11 mouse cellular contexts compared by ENCODE assay signal in genomic region chr9:57278268-57278667, GRCm38 (mm10). TPM values are rescaled to one million over a fixed set of nuclear protein-coding genes. Genes with fewer than 3 reads are reported as not detected.
A peak's percentile ranks its signal among the peaks of the same experiment; 100 is the strongest.
DNase-seq lines count a peak whose midpoint lies in the region; ATAC-seq lines count a peak whose summit lies in the region.
"Had no signal": no experiment of that assay in that cellular context is flagged by ENCODE, and none has a peak within 500 bp of the region (broad histone marks: within the 10 kb centered on the region; RNA-seq: fewer than 3 reads in every experiment).

No protein-coding gene starts in this region.

- H3K9ac ChIP-seq in intestine, embryonic 14.5 days (ENCODE audit: low read length): no peak overlapping the region
- no peak overlapping the region for H3K9ac ChIP-seq in intestine, embryonic 16.5 days (ENCODE audit: low read depth, low read length)
- H3K9ac ChIP-seq: embryonic facial prominence, embryonic 12.5 days had no signal

- no peak overlapping the region for H3K4me2 ChIP-seq in intestine, embryonic 14.5 days (ENCODE audit: low read length)
- H3K4me2 ChIP-seq in intestine, embryonic 16.5 days (ENCODE audit: low read depth, low read length): no peak overlapping the region
- H3K4me2 ChIP-seq: embryonic facial prominence, embryonic 12.5 days had no signal

- WGBS in intestine, embryonic 14.5 days: 29% methylated on average over 4 of the region's 4 CpGs
- WGBS in intestine, embryonic 16.5 days: 47% methylated on average over 4 of the region's 4 CpGs
- 48% methylated on average over 4 of the region's 4 CpGs for WGBS in limb, embryonic 10.5 days

- peaks cover 50% of the 10 kb centered on the region for H3K4me1 ChIP-seq in intestine, embryonic 14.5 days (replicated peaks; ENCODE audit: control insufficient read depth, insufficient read depth, low read length)
- peaks cover 23% of the 10 kb centered on the region for H3K4me1 ChIP-seq in intestine, embryonic 16.5 days (ENCODE audit: control insufficient read depth, insufficient read depth, low read length)
- H3K4me1 ChIP-seq in limb, embryonic 10.5 days: peaks cover 47% of the 10 kb centered on the region

- no peak overlapping the region for H3K4me3 ChIP-seq in intestine, embryonic 14.5 days (ENCODE audit: low read depth, low read length)
- no peak overlapping the region for H3K4me3 ChIP-seq in intestine, embryonic 16.5 days (ENCODE audit: low read length)
- H3K4me3 ChIP-seq in limb, embryonic 10.5 days: no peak overlapping the region
- H3K4me3 ChIP-seq: embryonic facial prominence, embryonic 12.5 days had no signal

- H3K27ac ChIP-seq in intestine, embryonic 14.5 days (ENCODE audit: low read depth): peak overlapping the region; percentile 20; the same call in 1 of the 2 replicates
- H3K27ac ChIP-seq in intestine, embryonic 16.5 days (ENCODE audit: low read length): no peak overlapping the region
- H3K27ac ChIP-seq in limb, embryonic 10.5 days: peak overlapping the region; percentile 19; the same call in 1 of the 2 replicates
- H3K27ac ChIP-seq: embryonic facial prominence, embryonic 12.5 days had no signal

- DNase-seq in intestine, embryonic 14.5 days (ENCODE audit: low spot score): no peak
- peak; percentile 50 to 59 for DNase-seq in CD8-positive naive resting alpha-beta T cell, adult 2 months (ENCODE audit: low read depth in 2 of 2, low spot score in 2 of 2)
- no peak for DNase-seq in limb, embryonic 10.5 days (ENCODE audit: low spot score)
- peak; percentile 68 to 74 for DNase-seq in spleen, postnatal 36 days (ENCODE audit: low spot score in 2 of 2)
- no peak for DNase-seq in cerebellum, adult 18-20 months
- DNase-seq in adrenal gland, postnatal 36 days: no peak
- DNase-seq in cerebellum, postnatal 4 days (ENCODE audit: low spot score in 2 of 2): no peak

- no peaks in the 10 kb centered on the region for H3K9me3 ChIP-seq in intestine, embryonic 14.5 days (ENCODE audit: control insufficient read depth, low read length)
- no peaks in the 10 kb centered on the region for H3K9me3 ChIP-seq in intestine, embryonic 16.5 days (ENCODE audit: control insufficient read depth, low read length)
- no peaks in the 10 kb centered on the region for H3K9me3 ChIP-seq in limb, embryonic 10.5 days (replicated peaks)
- H3K9me3 ChIP-seq: embryonic facial prominence, embryonic 12.5 days had no signal

- no peak for ATAC-seq in intestine, embryonic 14.5 days (replicated peaks; ENCODE audit: low FRiP score, low TSS enrichment, low read depth)
- no peak for ATAC-seq in intestine, embryonic 16.5 days

- no peaks in the 10 kb centered on the region for H3K27me3 ChIP-seq in intestine, embryonic 14.5 days (replicated peaks; ENCODE audit: control insufficient read depth, insufficient read depth, low read length)
- H3K27me3 ChIP-seq in intestine, embryonic 16.5 days (replicated peaks; ENCODE audit: control insufficient read depth, insufficient read depth, low read length): no peaks in the 10 kb centered on the region
- H3K27me3 ChIP-seq in limb, embryonic 10.5 days (ENCODE audit: low read depth, poor library complexity, severe bottlenecking): peaks cover 36% of the 10 kb centered on the region
- H3K27me3 ChIP-seq: embryonic facial prominence, embryonic 12.5 days had no signal

- H3K36me3 ChIP-seq in intestine, embryonic 14.5 days (ENCODE audit: control insufficient read depth, insufficient read depth, low read length): no peaks in the 10 kb centered on the region
- H3K36me3 ChIP-seq in intestine, embryonic 16.5 days (ENCODE audit: control insufficient read depth, insufficient read depth, low read length): no peaks in the 10 kb centered on the region
- H3K36me3 ChIP-seq in limb, embryonic 10.5 days: no peaks in the 10 kb centered on the region
- H3K36me3 ChIP-seq: embryonic facial prominence, embryonic 12.5 days had no signal

RNA-seq across cellular contexts. Expression of gene 1700017B05Rik, which starts 15.9 kb away (rescaled TPM):
- 41.2 and 42.1 TPM in 2 replicates for polyA plus RNA-seq in intestine, embryonic 14.5 days (2014; fragmentation: Nextera tagmentation; extraction: Ambion mirVana)
- polyA plus RNA-seq in intestine, embryonic 16.5 days (2015; fragmentation: Nextera tagmentation; extraction: Ambion mirVana): 23.8 and 25.5 TPM in 2 replicates
- 17.7 and 19.2 TPM in 2 replicates for polyA plus RNA-seq in limb, embryonic 10.5 days (2016; fragmentation: Nextera tagmentation; extraction: Ambion mirVana)
- 10 to 100 TPM; 50.2 to 89.6 TPM for total RNA-seq in adrenal gland, postnatal 36 days (2021)

RNA-seq across cellular contexts. Expression of gene Trcg1, which starts 41.9 kb away (rescaled TPM):
- not detected in 2 replicates for polyA plus RNA-seq in intestine, embryonic 14.5 days (2014; fragmentation: Nextera tagmentation; extraction: Ambion mirVana)
- polyA plus RNA-seq in intestine, embryonic 16.5 days (2015; fragmentation: Nextera tagmentation; extraction: Ambion mirVana): not detected in 2 replicates
- polyA plus RNA-seq in limb, embryonic 10.5 days (2016; fragmentation: Nextera tagmentation; extraction: Ambion mirVana): not detected in 2 replicates
- not detected for total RNA-seq in adrenal gland, postnatal 36 days (2021)
- total RNA-seq: ES-E14; gastrocnemius, adult 18-20 months had no signal
- polyA plus RNA-seq: embryonic facial prominence, embryonic 12.5 days had no signal

Comparison
In these comparisons a context has a peak if more than half of its experiments do, and no peak if none do; other contexts are left out.
1. DNase-seq: peak in CD8-positive naive resting alpha-beta T cell, adult 2 months (2 of 2) and spleen, postnatal 36 days (2 of 2); none in intestine, embryonic 14.5 days (single experiment), limb, embryonic 10.5 days (single experiment), cerebellum, adult 18-20 months (0 of 2), adrenal gland, postnatal 36 days (0 of 2) and cerebellum, postnatal 4 days (0 of 2).